Mouse (Mus musculus): Measurements from ENCODE around the gene Zfp113.

GRCm38 (mm10) chr5:138187661-138188306 is 32.2 kb upstream of the Zfp113 start:
- TF ChIP-seq CTCF (IDR thresholded peaks at IDR 0.05; ENCODE audit: extremely low read depth, insufficient read length, insufficient replicate concordance, low read depth, low read length) (no peak), POLR2A (IDR thresholded peaks at IDR 0.05; ENCODE audit: low read depth, low read length) (no peak)

All from small intestine, adult 2 months (tissue).